Mouse (Mus musculus) kidney, postnatal 0 days (tissue): ENCODE results near the gene Ankrd13d. TPM values are rescaled to one million over a fixed set of nuclear protein-coding genes. Genes with fewer than 3 reads are reported as not detected.
A peak's percentile ranks its signal among the peaks of the same experiment; 100 is the strongest.

Source experiments
- ATAC-seq: fragments of 200-750 bp; cut with Nextera tagmentation; replicated peaks from 2 replicates; pipeline ENCODE4 v1.8.0; 2017; ENCODE audit warnings: low read depth, moderate number of reproducible peaks, moderate TSS enrichment, moderate library complexity; ENCODE audit not compliant: low FRiP score
- DNase-seq: peaks from one replicate; pipeline ENCODE4 v3.0.0-alpha.2; 2016; ENCODE audit warnings: low spot score
- H3K27ac ChIP-seq: fragments of 300-500 bp; sonication (generic); 2 replicates; pipeline ENCODE4 v1.5.1; 2014; ENCODE audit warnings: mild to moderate bottlenecking
- H3K27me3 ChIP-seq: fragments of 300-500 bp; sonication (generic); 2 replicates; pipeline ENCODE4 v1.6.1; 2014; ENCODE audit warnings: low read length, mixed read lengths; ENCODE audit not compliant: insufficient read depth
- H3K36me3 ChIP-seq: fragments of 300-500 bp; sonication (generic); 2 replicates; pipeline ENCODE4 v1.6.1; 2014; ENCODE audit warnings: low read length, mixed read lengths; ENCODE audit not compliant: insufficient read depth
- H3K4me1 ChIP-seq: fragments of 300-500 bp; sonication (generic); replicated peaks from 2 replicates; pipeline ENCODE4 v1.6.1; 2014; ENCODE audit warnings: antibody characterized with exemption, low read length, mixed read lengths; ENCODE audit not compliant: insufficient read depth
- H3K4me2 ChIP-seq: fragments of 300-500 bp; sonication (generic); 2 replicates; pipeline ENCODE4 v1.6.1; 2014; ENCODE audit warnings: mild to moderate bottlenecking, low read length, moderate library complexity, mixed read lengths
- H3K4me3 ChIP-seq: fragments of 300-500 bp; sonication (generic); replicated peaks from 2 replicates; pipeline ENCODE4 v1.5.1; 2014; ENCODE audit warnings: low read depth, low read length
- H3K9ac ChIP-seq: fragments of 300-500 bp; sonication (generic); 2 replicates; pipeline ENCODE4 v1.6.1; 2014; ENCODE audit warnings: low read depth, low read length
- H3K9me3 ChIP-seq: fragments of 300-500 bp; sonication (generic); replicated peaks from 2 replicates; pipeline ENCODE4 v1.6.1; 2016; ENCODE audit warnings: low read length, inconsistent platforms, mixed read lengths
- CTCF ChIP-seq: IDR thresholded peaks from 2 replicates; pipeline ENCODE4 v1.5.1; 2016; ENCODE audit warnings: antibody characterized with exemption, low read depth, mild to moderate bottlenecking, moderate library complexity
- WGBS: fragments of 180-500 bp; shearing (Covaris S2); extraction: QIAGEN DNeasy Blood & Tissue Kit; methylation state at CpG from one replicate; pipeline ENCODE4 v1.1.7; 2014; 5-methylcytosine and 5-hydroxymethylcytosine counted together
- polyA plus RNA-seq: library from polyadenylated mRNA; unstranded; fragments of >200 nt; fragmentation: Nextera tagmentation; extraction: Ambion mirVana; gene quantifications from 2 replicates; pipeline ENCODE4 v1.2.1, GENCODE M21; 2015

Gene Ankrd13d
- polyA plus RNA-seq, 1 experiment from 2014 or later: 3.9 TPM

DNA sequence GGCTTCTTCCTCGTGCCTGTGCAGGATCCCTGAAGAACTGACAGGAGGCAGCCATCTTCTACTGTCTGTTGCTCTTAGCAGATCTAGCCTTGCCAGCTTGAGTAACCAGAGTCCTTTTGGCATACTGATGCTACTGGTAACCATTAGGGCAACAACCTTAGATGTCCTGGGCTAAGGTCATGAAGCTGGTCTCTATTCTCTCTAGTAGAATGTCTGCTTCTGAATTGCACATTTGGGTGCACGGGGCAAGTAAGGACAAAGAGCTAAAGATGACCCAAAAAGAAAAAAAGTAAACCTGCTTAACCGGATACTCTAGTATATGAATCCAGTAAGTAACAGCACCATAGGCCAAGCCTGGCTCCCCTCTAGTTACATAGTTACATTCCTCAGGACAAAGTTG lies 43.2 kb upstream of the Ankrd13d start:
- no peak for ATAC-seq
- Histone ChIP-seq H3K27ac (no peak overlapping the region), H3K36me3 (peaks cover 79% of the 10 kb centered on the region), H3K4me3 (no peak overlapping the region), H3K4me1 (no peaks in the 10 kb centered on the region), H3K4me2 (no peak overlapping the region), H3K27me3 (no peaks in the 10 kb centered on the region), H3K9ac (no peak overlapping the region), H3K9me3 (no peaks in the 10 kb centered on the region)
- no peak for DNase-seq
- WGBS: 77% methylated on average over 3 of the region's 3 CpGs
- TF ChIP-seq CTCF: no peak

DNA sequence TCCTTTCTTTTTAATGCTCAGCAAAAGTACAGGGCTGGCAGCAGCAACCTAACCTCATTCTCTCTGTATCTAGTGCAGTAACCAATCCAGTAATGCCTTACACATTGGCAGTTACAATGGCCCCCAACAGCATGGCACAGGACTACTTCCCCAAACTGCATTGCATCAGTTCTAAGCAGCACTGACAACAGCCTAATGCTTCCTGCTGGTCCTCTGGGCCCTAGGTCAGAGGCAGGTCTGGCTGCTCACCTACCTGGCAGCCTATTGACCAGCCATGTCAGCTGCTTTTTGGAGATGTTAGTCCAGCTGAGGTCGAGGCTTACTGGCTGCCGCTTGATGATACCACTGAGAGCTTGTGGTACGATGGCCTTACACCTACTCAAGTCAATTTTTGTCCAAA lies 39.2 kb upstream of the Ankrd13d start:
- 89% methylated on average over 3 of the region's 3 CpGs for WGBS

DNA sequence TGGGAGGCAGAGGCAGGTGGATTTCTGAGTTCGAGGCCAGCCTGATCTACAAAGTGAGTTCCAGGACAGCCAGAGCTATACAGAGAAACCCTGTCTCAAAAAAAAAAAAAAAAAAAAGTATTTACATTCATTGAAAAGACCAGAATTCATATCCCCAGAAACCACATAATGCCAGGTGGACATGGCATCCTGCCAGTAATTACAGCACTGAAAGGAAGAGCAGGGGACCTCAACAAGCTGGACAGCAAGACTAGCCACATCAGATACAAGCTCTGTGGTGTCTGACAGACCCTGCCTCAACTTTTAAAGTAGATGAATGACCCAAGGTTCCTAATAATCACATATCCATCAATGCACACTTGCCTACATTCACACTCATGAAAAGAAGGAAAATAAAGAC lies 38.7 kb upstream of the Ankrd13d start:
- DNase-seq: no peak

More for the DNA sequence above, 39.2 kb upstream of the Ankrd13d start:
- no peak overlapping the region for H3K9ac ChIP-seq
- no peak overlapping the region for H3K27ac ChIP-seq
- H3K4me2 ChIP-seq: no peak overlapping the region
- ATAC-seq (no peak), DNase-seq (no peak)
- H3K9me3 ChIP-seq: no peaks in the 10 kb centered on the region
- no peaks in the 10 kb centered on the region for H3K4me1 ChIP-seq
- peaks cover 87% of the 10 kb centered on the region for H3K36me3 ChIP-seq
- no peak for TF ChIP-seq CTCF
- no peak overlapping the region for H3K4me3 ChIP-seq
- no peaks in the 10 kb centered on the region for H3K27me3 ChIP-seq

GRCm38 (mm10) chr19:4319272-4319671 lies 36.3 kb upstream of the Ankrd13d start:
- Histone ChIP-seq H3K9me3 (no peaks in the 10 kb centered on the region), H3K4me2 (no peak overlapping the region), H3K36me3 (peaks cover 63% of the 10 kb centered on the region), H3K4me3 (no peak overlapping the region), H3K27me3 (no peaks in the 10 kb centered on the region), H3K27ac (no peak overlapping the region), H3K9ac (no peak overlapping the region), H3K4me1 (no peaks in the 10 kb centered on the region)
- ATAC-seq: no peak
- TF ChIP-seq CTCF: no peak
- no peak for DNase-seq
- 73% methylated on average over 4 of the region's 4 CpGs for WGBS

More for the DNA sequence above, 38.7 kb upstream of the Ankrd13d start:
- TF ChIP-seq CTCF: no peak
- no peak for ATAC-seq
- no peaks in the 10 kb centered on the region for H3K27me3 ChIP-seq
- 100% methylated on average over 1 of the region's 1 CpGs for WGBS
- H3K4me3 ChIP-seq: no peak overlapping the region
- no peaks in the 10 kb centered on the region for H3K9me3 ChIP-seq
- H3K9ac ChIP-seq: no peak overlapping the region
- H3K36me3 ChIP-seq: peaks cover 84% of the 10 kb centered on the region
- no peaks in the 10 kb centered on the region for H3K4me1 ChIP-seq
- no peak overlapping the region for H3K27ac ChIP-seq
- H3K4me2 ChIP-seq: no peak overlapping the region

GRCm38 (mm10) chr19:4317181-4317580 lies 34.2 kb upstream of the Ankrd13d start:
- no peak for ATAC-seq
- no peak overlapping the region for H3K4me3 ChIP-seq
- H3K27ac ChIP-seq: no peak overlapping the region
- no peak for DNase-seq
- peaks cover 46% of the 10 kb centered on the region for H3K36me3 ChIP-seq
- H3K27me3 ChIP-seq: no peaks in the 10 kb centered on the region
- TF ChIP-seq CTCF: no peak
- no peak overlapping the region for H3K4me2 ChIP-seq
- H3K9ac ChIP-seq: no peak overlapping the region
- WGBS: 92% methylated on average over 3 of the region's 3 CpGs
- H3K9me3 ChIP-seq: no peaks in the 10 kb centered on the region
- no peaks in the 10 kb centered on the region for H3K4me1 ChIP-seq

- Histone ChIP-seq H3K4me1 (no peaks in the 10 kb centered on the region), H3K9me3 (no peaks in the 10 kb centered on the region), H3K27me3 (no peaks in the 10 kb centered on the region), H3K9ac (no peak overlapping the region), H3K36me3 (peaks cover 30% of the 10 kb centered on the region), H3K27ac (no peak overlapping the region), H3K4me3 (no peak overlapping the region), H3K4me2 (no peak overlapping the region)
- no peak for TF ChIP-seq CTCF
- ATAC-seq: 0 out of 2 replicates have a peak, but pooled peaks have one; percentile 40
- 72% methylated on average over 6 of the region's 6 CpGs for WGBS
- no peak for DNase-seq
These were observed 32.4 kb upstream of the Ankrd13d start for GRCm38 (mm10) chr19:4315223-4315944.

- H3K36me3 ChIP-seq: no peaks in the 10 kb centered on the region
- DNase-seq: peak; percentile 94
These were observed 26.8 kb upstream of the Ankrd13d start for GRCm38 (mm10) chr19:4309776-4310185.

More at GRCm38 (mm10) chr19:4309776-4310185, 26.8 kb upstream of the Ankrd13d start:
- H3K9me3 ChIP-seq: no peaks in the 10 kb centered on the region
- TF ChIP-seq CTCF: peak; percentile 84
- H3K4me2 ChIP-seq: no peak overlapping the region
- no peak overlapping the region for H3K9ac ChIP-seq
- ATAC-seq: 0 out of 2 replicates have a peak, but pooled peaks have one; percentile 25
- peaks cover 4% of the 10 kb centered on the region; the same call in 1 of the 2 replicates for H3K4me1 ChIP-seq
- no peak overlapping the region for H3K27ac ChIP-seq
- no peak overlapping the region for H3K4me3 ChIP-seq
- no peaks in the 10 kb centered on the region for H3K27me3 ChIP-seq
